Mouse (Mus musculus): ENCODE measurements around the gene Gm10037. TPM values are rescaled to one million over a fixed set of nuclear protein-coding genes. Genes with fewer than 3 reads are reported as not detected.
A peak's percentile ranks its signal among the peaks of the same experiment; 100 is the strongest.
"Not testable (repeated sequence)": the region's sequence is repeated elsewhere in the genome, so short reads cannot be mapped to it uniquely, and the experiment has no call there.

The Gm10037 gene
- total RNA-seq (2014; rRNA removed), result 0.37 and 1.9 TPM in 2 replicates
- 0.21 and 0.92 TPM in 2 replicates for polyA plus RNA-seq (2012; rRNA removed)

DNA sequence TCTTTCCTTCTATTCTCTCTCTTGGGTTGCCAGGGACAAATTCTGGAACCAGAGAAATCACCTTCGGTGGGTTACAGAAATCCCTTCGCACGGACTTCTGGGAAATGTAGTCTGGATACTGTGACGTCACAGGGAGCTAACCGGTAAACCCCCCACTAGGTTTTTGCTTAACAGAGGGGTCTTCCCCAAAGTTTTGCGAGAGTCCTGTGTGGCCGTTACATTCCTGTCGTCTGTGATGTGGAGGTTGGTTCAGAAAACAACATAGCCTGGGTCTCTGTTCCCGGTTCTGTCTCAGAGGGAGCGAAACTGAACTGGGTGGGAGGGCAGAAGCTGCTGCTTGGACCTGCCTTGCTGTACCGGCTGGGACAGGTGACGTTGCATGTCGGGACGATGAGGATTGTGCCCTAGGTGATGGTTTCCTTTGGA lies at the start of gene Gm10037:
Gene Gm10037, plus strand, starts transcription at position 196 of the 426 bp plus-strand sequence.
- WGBS, result 3% methylated on average over 14 of the region's 14 CpGs
- Histone ChIP-seq H3K27me3 (ENCODE audit: control insufficient read depth, insufficient read depth, low read length) (no peaks in the 10 kb centered on the region), H3K4me3 (ENCODE audit: insufficient read depth, low read depth, low read length) (peak within 1 kb of the TSS; percentile 53), H3K36me3 (ENCODE audit: control insufficient read depth, insufficient read depth, low read length) (peaks cover 4% of the 10 kb centered on the region), H3K27ac (replicated peaks; ENCODE audit: insufficient read depth, low read depth, low read length) (peak within 1 kb of the TSS; percentile 48; the same call in 1 of the 2 replicates), H3K9ac (ENCODE audit: low read depth, low read length) (peak within 1 kb of the TSS; percentile 75), H3K4me1 (ENCODE audit: control insufficient read depth, insufficient read depth, low read length) (no peaks in the 10 kb centered on the region), H3K79me2 (ENCODE audit: control insufficient read depth, insufficient read depth, low read length) (no peaks in the 10 kb centered on the region)
- peak; percentile 69 for DNase-seq (ENCODE audit: extremely low read depth, low read depth, low spot score)
- TF ChIP-seq POLR2A (IDR thresholded peaks at IDR 0.05; ENCODE audit: extremely low read depth, insufficient read depth, low read length) (no peak), CTCF (IDR thresholded peaks at IDR 0.05; ENCODE audit: low read depth, low read length) (no peak)

DNA sequence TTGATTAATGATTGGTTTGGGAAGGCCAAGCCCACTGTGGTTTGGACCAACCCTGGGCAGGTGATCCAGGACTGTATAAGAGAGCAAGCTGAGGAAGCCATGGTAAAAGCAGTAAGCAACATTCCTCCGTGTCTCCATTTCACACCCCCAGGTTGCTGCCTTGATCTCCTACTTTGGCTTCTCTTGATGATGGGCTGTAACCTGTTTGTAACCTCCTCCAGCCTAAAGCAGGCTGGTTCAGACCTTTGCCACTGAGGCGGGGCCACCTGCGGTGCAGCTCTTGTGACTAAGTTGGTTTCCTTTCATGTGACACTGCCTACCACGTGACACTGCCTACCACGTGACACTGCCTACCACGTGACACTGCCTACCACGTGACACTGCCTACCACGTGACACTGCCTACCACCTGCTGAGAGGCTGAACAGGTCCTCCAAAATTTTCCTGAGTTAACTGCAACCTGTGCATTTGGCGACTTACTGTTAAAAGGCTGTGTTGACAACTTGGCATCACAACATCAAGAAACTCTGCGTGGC lies 38.9 kb upstream of the Gm10037 start:
- TF ChIP-seq POLR2A (IDR thresholded peaks at IDR 0.05; ENCODE audit: extremely low read depth, insufficient read depth, low read length), result no peak
- TF ChIP-seq CTCF (IDR thresholded peaks at IDR 0.05; ENCODE audit: low read depth, low read length), result no peak
- 91% methylated on average over 10 of the region's 10 CpGs for WGBS

DNA sequence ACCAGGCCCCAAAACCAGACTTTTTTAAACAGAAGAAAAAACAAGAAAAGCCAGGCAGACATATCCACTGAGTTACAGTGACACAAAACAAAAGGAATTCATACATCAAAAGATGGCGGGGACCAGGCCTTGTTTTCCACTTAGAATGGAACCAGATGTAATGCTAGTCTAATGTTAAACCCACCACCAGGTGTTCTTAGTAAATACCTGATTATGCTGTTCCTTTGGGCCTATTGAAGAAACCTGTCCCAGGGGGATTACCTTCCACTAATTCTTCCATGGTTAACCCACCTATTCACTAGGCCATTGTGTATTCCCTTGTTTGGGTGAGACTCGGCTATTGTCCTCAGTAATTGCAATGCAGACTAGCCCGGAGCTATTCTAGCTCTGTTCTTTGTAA lies 32.3 kb upstream of the Gm10037 start:
- no peak overlapping the region for H3K4me3 ChIP-seq (ENCODE audit: insufficient read depth, low read depth, low read length)
- DNase-seq (ENCODE audit: extremely low read depth, low read depth, low spot score), result no peak
- H3K79me2 ChIP-seq (ENCODE audit: control insufficient read depth, insufficient read depth, low read length), result no peaks in the 10 kb centered on the region
- TF ChIP-seq CTCF (IDR thresholded peaks at IDR 0.05; ENCODE audit: low read depth, low read length) (no peak), POLR2A (IDR thresholded peaks at IDR 0.05; ENCODE audit: extremely low read depth, insufficient read depth, low read length) (no peak)
- no peak overlapping the region for H3K9ac ChIP-seq (ENCODE audit: low read depth, low read length)
- no peak overlapping the region for H3K27ac ChIP-seq (replicated peaks; ENCODE audit: insufficient read depth, low read depth, low read length)
- H3K27me3 ChIP-seq (ENCODE audit: control insufficient read depth, insufficient read depth, low read length), result no peaks in the 10 kb centered on the region
- H3K36me3 ChIP-seq (ENCODE audit: control insufficient read depth, insufficient read depth, low read length), result no peaks in the 10 kb centered on the region
- 86% methylated on average over 3 of the region's 3 CpGs for WGBS
- H3K4me1 ChIP-seq (ENCODE audit: control insufficient read depth, insufficient read depth, low read length), result no peaks in the 10 kb centered on the region

More for the DNA sequence above, 38.9 kb upstream of the Gm10037 start:
- DNase-seq (ENCODE audit: extremely low read depth, low read depth, low spot score), result no peak
- H3K79me2 ChIP-seq (ENCODE audit: control insufficient read depth, insufficient read depth, low read length), result no peaks in the 10 kb centered on the region
- H3K9ac ChIP-seq (ENCODE audit: low read depth, low read length), result no peak overlapping the region
- H3K4me3 ChIP-seq (ENCODE audit: insufficient read depth, low read depth, low read length), result no peak overlapping the region
- H3K27ac ChIP-seq (replicated peaks; ENCODE audit: insufficient read depth, low read depth, low read length), result no peak overlapping the region
- H3K36me3 ChIP-seq (ENCODE audit: control insufficient read depth, insufficient read depth, low read length), result peaks cover 5% of the 10 kb centered on the region
- no peaks in the 10 kb centered on the region for H3K4me1 ChIP-seq (ENCODE audit: control insufficient read depth, insufficient read depth, low read length)
- no peaks in the 10 kb centered on the region for H3K27me3 ChIP-seq (ENCODE audit: control insufficient read depth, insufficient read depth, low read length)

DNA sequence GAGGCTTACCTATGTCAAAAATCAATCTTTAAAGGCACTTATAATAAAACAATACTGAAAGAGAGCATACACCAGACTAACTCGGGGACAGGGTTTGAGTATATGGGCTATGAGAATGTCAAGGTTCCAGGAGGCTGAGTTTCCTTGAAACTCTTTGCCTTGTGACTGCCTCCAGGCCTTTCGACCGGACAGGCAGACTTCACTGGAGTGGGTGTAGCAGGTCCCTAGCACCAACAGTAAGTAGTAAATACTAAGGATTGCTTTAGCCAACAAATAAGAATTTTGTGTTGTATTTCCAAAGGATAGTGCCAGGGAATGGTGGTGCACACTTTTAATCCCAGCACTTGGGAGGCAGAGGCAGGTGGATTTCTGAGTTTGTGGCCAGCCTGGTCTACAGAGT lies 31.8 kb upstream of the Gm10037 start:
- H3K79me2 ChIP-seq (ENCODE audit: control insufficient read depth, insufficient read depth, low read length); H3K27me3 ChIP-seq (ENCODE audit: control insufficient read depth, insufficient read depth, low read length); H3K4me3 ChIP-seq (ENCODE audit: insufficient read depth, low read depth, low read length); H3K27ac ChIP-seq (replicated peaks; ENCODE audit: insufficient read depth, low read depth, low read length); H3K9ac ChIP-seq (ENCODE audit: low read depth, low read length); H3K36me3 ChIP-seq (ENCODE audit: control insufficient read depth, insufficient read depth, low read length); DNase-seq (ENCODE audit: extremely low read depth, low read depth, low spot score); H3K4me1 ChIP-seq (ENCODE audit: control insufficient read depth, insufficient read depth, low read length): not testable (repeated sequence)
- 88% methylated on average over 3 of the region's 3 CpGs for WGBS

DNA sequence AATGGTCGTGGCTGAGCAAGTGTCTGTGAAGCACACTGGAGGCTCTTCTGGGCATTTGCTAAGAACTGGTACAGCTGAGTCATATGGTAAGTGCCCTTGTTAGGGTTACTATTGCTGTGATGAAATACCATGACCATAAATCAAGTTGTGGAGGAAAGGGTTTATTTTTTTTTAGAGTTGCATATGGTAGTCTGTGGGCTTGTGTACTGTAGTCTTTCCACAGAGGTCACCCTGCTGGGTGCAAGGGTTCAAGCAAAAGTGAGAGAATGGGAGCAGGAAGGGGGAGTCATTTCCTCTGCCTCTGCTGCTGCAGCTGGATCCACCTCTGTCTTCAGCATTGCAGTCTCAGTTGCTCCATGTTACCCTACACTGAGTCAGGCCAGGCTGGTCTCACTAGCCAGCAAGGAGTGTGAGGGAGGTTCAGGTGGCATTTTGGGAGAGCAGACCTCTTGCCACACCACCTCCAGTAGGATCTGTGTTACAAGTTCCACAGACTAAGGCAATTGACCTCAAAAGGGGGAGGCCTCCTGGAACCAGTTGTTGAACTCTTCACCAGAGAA lies 19.2 kb upstream of the Gm10037 start:
- 84% methylated on average over 1 of the region's 1 CpGs for whole genome bisulfite sequencing
- no peak overlapping the region for H3K9ac ChIP-seq (ENCODE audit: low read depth, low read length)
- no peak for DNase-seq (ENCODE audit: extremely low read depth, low read depth, low spot score)
- no peak overlapping the region for H3K4me3 ChIP-seq (ENCODE audit: insufficient read depth, low read depth, low read length)
- H3K4me1 ChIP-seq (ENCODE audit: control insufficient read depth, insufficient read depth, low read length), result peaks cover 2% of the 10 kb centered on the region; the same call in 1 of the 2 replicates
- H3K27ac ChIP-seq (replicated peaks; ENCODE audit: insufficient read depth, low read depth, low read length), result no peak overlapping the region
- no peaks in the 10 kb centered on the region for H3K27me3 ChIP-seq (ENCODE audit: control insufficient read depth, insufficient read depth, low read length)
- no peaks in the 10 kb centered on the region for H3K36me3 ChIP-seq (ENCODE audit: control insufficient read depth, insufficient read depth, low read length)
- TF ChIP-seq POLR2A (IDR thresholded peaks at IDR 0.05; ENCODE audit: extremely low read depth, insufficient read depth, low read length) (no peak), CTCF (IDR thresholded peaks at IDR 0.05; ENCODE audit: low read depth, low read length) (no peak)
- H3K79me2 ChIP-seq (ENCODE audit: control insufficient read depth, insufficient read depth, low read length), result no peaks in the 10 kb centered on the region
